ENCODE assay signal across 10 mouse cellular contexts in genomic region chr2:31787029-31787428, GRCm38 (mm10). TPM values are rescaled to one million over a fixed set of nuclear protein-coding genes. Genes with fewer than 3 reads are reported as not detected.
A peak's percentile ranks its signal among the peaks of the same experiment; 100 is the strongest.
DNase-seq lines count a peak whose midpoint lies in the region; ATAC-seq and TF ChIP-seq lines count a peak whose summit lies in the region.
"Had no signal": no experiment of that assay in that cellular context is flagged by ENCODE, and none has a peak within 500 bp of the region (broad histone marks: within the 10 kb centered on the region; RNA-seq: fewer than 3 reads in every experiment).

No protein-coding gene starts in this region.

- H3K9me3 ChIP-seq in midbrain, embryonic 11.5 days (ENCODE audit: control insufficient read depth, low read length) = no peaks in the 10 kb centered on the region
- H3K9me3 ChIP-seq in midbrain, embryonic 13.5 days = no peaks in the 10 kb centered on the region
- no peaks in the 10 kb centered on the region for H3K9me3 ChIP-seq in liver, embryonic 14.5 days (ENCODE audit: control insufficient read depth, low read length)

- H3K4me3 ChIP-seq in midbrain, embryonic 11.5 days (ENCODE audit: low read depth, low read length) = no peak overlapping the region
- H3K4me3 ChIP-seq in midbrain, embryonic 13.5 days (replicated peaks) = no peak overlapping the region
- H3K4me3 ChIP-seq in liver, embryonic 14.5 days (ENCODE audit: insufficient read depth in 1 of 2, low read depth in 2 of 2, low read length in 2 of 2) = no peak overlapping the region

- peak; percentile 98 for DNase-seq in midbrain, embryonic 11.5 days (ENCODE audit: low spot score, missing footprints)
- DNase-seq in c-Kit-positive CD71-positive TER-119-negative erythroid progenitor cells, embryonic 14.5 days (ENCODE audit: low read depth) = peak; percentile 65
- peak; percentile 50 to 78 for DNase-seq in frontal cortex, postnatal 14 days (ENCODE audit: low spot score in 2 of 2)
- DNase-seq in kidney, postnatal 14 days = peak; percentile 79
- peak; percentile 30 to 45 (median 36) for DNase-seq in liver, embryonic 14.5 days (ENCODE audit: low read depth in 3 of 3, low spot score in 3 of 3)
- peak; percentile 74 for DNase-seq in right cerebral cortex, adult 18-20 months
- DNase-seq in urinary bladder, postnatal 14 days (ENCODE audit: low spot score) = peak; percentile 81

- no peaks in the 10 kb centered on the region for H3K4me1 ChIP-seq in midbrain, embryonic 11.5 days (ENCODE audit: control insufficient read depth, insufficient read depth, low read length)
- peaks cover 14% of the 10 kb centered on the region for H3K4me1 ChIP-seq in midbrain, embryonic 13.5 days (replicated peaks)
- H3K4me1 ChIP-seq in liver, embryonic 14.5 days (replicated peaks; ENCODE audit: control insufficient read depth in 2 of 2, insufficient read depth in 2 of 2, low read length in 1 of 2) = no peaks in the 10 kb centered on the region

- no peak overlapping the region for H3K4me2 ChIP-seq in midbrain, embryonic 11.5 days
- H3K4me2 ChIP-seq in midbrain, embryonic 13.5 days (replicated peaks) = no peak overlapping the region
- H3K4me2 ChIP-seq in liver, embryonic 14.5 days (ENCODE audit: low read depth) = no peak overlapping the region

- peak; percentile 97 for TF ChIP-seq CTCF in liver, embryonic 14.5 days (IDR thresholded peaks at IDR 0.05; ENCODE audit: low read depth)

- H3K36me3 ChIP-seq in midbrain, embryonic 11.5 days (ENCODE audit: control insufficient read depth, insufficient read depth, low read length) = peaks cover 19% of the 10 kb centered on the region
- H3K36me3 ChIP-seq in midbrain, embryonic 13.5 days = peaks cover 75% of the 10 kb centered on the region
- peaks cover 7% of the 10 kb centered on the region for H3K36me3 ChIP-seq in liver, embryonic 14.5 days (replicated peaks; ENCODE audit: control insufficient read depth, insufficient read depth, low read depth)

- whole genome bisulfite sequencing in midbrain, embryonic 11.5 days = 22% methylated on average over 7 of the region's 7 CpGs
- WGBS in midbrain, embryonic 13.5 days = 18% methylated on average over 7 of the region's 7 CpGs
- 23% methylated on average over 7 of the region's 7 CpGs for WGBS in liver, embryonic 14.5 days (ENCODE audit: insufficient replicate concordance)

- no peak overlapping the region for H3K27ac ChIP-seq in midbrain, embryonic 11.5 days (ENCODE audit: low read depth, low read length)
- H3K27ac ChIP-seq in midbrain, embryonic 13.5 days = no peak overlapping the region
- H3K27ac ChIP-seq in liver, embryonic 14.5 days = no peak overlapping the region

- TF ChIP-seq EP300 in liver, embryonic 14.5 days (IDR thresholded peaks at IDR 0.05; ENCODE audit: low read depth) = no peak

- ATAC-seq in midbrain, embryonic 11.5 days (ENCODE audit: low FRiP score) = no peak
- ATAC-seq in midbrain, embryonic 13.5 days = no peak
- ATAC-seq in liver, embryonic 14.5 days (ENCODE audit: insufficient read depth) = no peak

- no peak overlapping the region for H3K9ac ChIP-seq in midbrain, embryonic 11.5 days (ENCODE audit: low read length)
- no peak overlapping the region for H3K9ac ChIP-seq in midbrain, embryonic 13.5 days (replicated peaks)
- H3K9ac ChIP-seq in liver, embryonic 14.5 days (replicated peaks) = no peak overlapping the region

- H3K27me3 ChIP-seq in midbrain, embryonic 11.5 days (ENCODE audit: control insufficient read depth, insufficient read depth, low read length) = no peaks in the 10 kb centered on the region
- no peaks in the 10 kb centered on the region for H3K27me3 ChIP-seq in midbrain, embryonic 13.5 days
- H3K27me3 ChIP-seq in liver, embryonic 14.5 days (ENCODE audit: control insufficient read depth, insufficient read depth, low read length) = no peaks in the 10 kb centered on the region

RNA-seq across cellular contexts. Expression of gene Qrfp, which starts 23.4 kb away (rescaled TPM):
- 0.06 and 0.11 TPM in 2 replicates for polyA plus RNA-seq in midbrain, embryonic 11.5 days (2014; fragmentation: Nextera tagmentation; extraction: Ambion mirVana)
- 0.06 and 0.12 TPM in 2 replicates for polyA plus RNA-seq in midbrain, embryonic 13.5 days (2015; fragmentation: Nextera tagmentation; extraction: Ambion mirVana)
- 0.01 TPM in 1 of 2 replicates, not detected in the other for polyA plus RNA-seq in liver, embryonic 14.5 days (2012; rRNA removed)
- not detected in 2 replicates for polyA plus RNA-seq in liver, embryonic 14.5 days (2014; fragmentation: Nextera tagmentation; extraction: Ambion mirVana)
- polyA plus RNA-seq: frontal cortex, adult 2 months had no signal

RNA-seq across cellular contexts. Expression of gene Fibcd1, which starts 58.8 kb away (rescaled TPM):
- 0.83 and 1.7 TPM in 2 replicates for polyA plus RNA-seq in midbrain, embryonic 11.5 days (2014; fragmentation: Nextera tagmentation; extraction: Ambion mirVana)
- 8.4 and 11.2 TPM in 2 replicates for polyA plus RNA-seq in midbrain, embryonic 13.5 days (2015; fragmentation: Nextera tagmentation; extraction: Ambion mirVana)
- polyA plus RNA-seq in liver, embryonic 14.5 days (2012; rRNA removed) = 0.01 TPM in 2 replicates
- polyA plus RNA-seq in liver, embryonic 14.5 days (2014; fragmentation: Nextera tagmentation; extraction: Ambion mirVana) = not detected in 2 replicates
- polyA plus RNA-seq: stomach, embryonic 14.5 days had no signal

Comparison
In these comparisons a context has a peak if more than half of its experiments do, and no peak if none do; other contexts are left out.
1. DNase-seq: peak in every context shown above with its lines; median percentile 98 in midbrain, embryonic 11.5 days; 81 in urinary bladder, postnatal 14 days; 79 in kidney, postnatal 14 days; 74 in right cerebral cortex, adult 18-20 months; 65 in c-Kit-positive CD71-positive TER-119-negative erythroid progenitor cells, embryonic 14.5 days; 64 in frontal cortex, postnatal 14 days; 36 in liver, embryonic 14.5 days.